Mouse (Mus musculus): ENCODE data around the gene Hspa1l.
"Not testable (repeated sequence)": the region's sequence is repeated elsewhere in the genome, so short reads cannot be mapped to it uniquely, and the experiment has no call there.

DNA sequence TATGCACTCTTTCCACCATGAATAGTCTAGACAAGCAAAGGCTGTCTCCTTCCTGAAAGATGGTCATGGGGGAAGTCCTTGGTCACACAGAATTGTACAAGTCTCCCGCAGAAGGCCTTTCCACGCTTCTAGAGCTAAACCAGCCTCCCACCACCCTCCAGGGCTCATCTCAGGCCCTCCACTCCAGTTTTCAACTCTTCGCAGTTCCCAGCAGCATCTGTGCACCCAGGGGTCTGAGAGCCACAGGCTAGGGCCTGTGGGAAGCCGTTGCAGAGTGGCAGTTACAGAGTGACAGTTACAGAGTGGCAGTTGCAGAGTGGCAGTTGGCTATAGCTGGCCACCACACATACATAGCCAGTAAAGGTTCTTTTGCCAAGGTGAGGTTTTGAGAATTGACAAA, 23.4 kb downstream of the Hspa1l start:
- TF ChIP-seq CTCF (conservative IDR thresholded peaks at IDR 0.05; ENCODE audit: low read length); NANOG (IDR thresholded peaks at IDR 0.05; ENCODE audit: borderline replicate concordance, low read length): not testable (repeated sequence)
